Mouse (Mus musculus) fibroblast of lung, adult 2 months (primary cell): Measurements from ENCODE around the gene Ly6g5c.
"Not testable (repeated sequence)": the region's sequence is repeated elsewhere in the genome, so short reads cannot be mapped to it uniquely, and the experiment has no call there.

ENCODE experiments used
- DNase-seq: peaks from one replicate; pipeline ENCODE4 v3.0.0-alpha.2; 2011; ENCODE audit warnings: low read depth

Gene Ly6g5c

GRCm38 (mm10) chr17:35111774-35112173, 3.7 kb downstream of the Ly6g5c start:
- DNase-seq: no peak

DNA sequence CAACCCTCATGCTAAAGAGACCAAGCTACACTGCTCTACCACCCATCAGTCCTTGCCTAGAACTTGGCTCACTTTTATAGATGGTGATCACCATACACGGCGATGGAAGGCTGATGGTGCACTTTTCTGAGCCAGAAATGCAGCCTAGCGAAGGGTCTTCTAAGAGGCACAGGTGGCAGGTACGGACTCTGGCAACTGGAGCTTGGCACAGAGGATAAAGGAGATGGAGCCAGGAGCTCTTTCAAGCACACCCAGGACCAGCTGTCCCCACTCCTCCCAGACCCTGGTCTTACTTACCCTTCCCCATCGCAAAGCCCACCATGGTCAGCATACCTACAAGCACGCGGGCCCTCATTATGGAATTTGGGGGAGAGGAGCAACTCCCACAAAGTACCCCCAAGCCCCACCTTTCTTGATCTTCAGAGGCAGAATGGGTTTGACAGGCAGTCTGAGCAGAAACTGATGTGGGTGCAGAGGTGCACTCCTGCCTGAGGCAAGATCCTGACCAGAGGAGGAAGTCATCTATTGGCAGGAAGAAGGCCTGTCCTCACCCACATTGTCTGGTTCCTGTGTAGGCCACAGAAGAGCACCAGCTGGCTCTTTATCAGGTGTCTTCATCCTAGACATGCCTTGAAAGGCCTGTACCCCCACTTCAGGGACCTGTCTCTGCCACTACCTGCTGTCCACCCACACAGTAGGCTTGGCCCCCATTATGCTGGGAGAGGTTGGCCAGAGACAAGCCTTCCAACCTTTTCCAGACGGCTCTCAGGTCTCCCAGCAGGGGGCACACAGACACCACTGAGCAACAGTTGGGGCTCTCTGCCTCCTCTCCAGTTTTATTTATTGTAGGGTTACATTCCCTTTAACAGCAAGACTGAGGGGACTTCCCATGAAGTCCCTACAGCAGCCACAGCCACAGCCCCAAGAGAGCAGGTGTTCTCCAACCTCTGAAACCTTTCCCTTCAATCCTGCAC, 7.3 kb downstream of the Ly6g5c start, which contains the start of gene Ly6g5b:
TSS of gene Ly6g5b (minus strand) at position 383 of the 974 bp plus-strand sequence.
- DNase-seq: no peak

DNA sequence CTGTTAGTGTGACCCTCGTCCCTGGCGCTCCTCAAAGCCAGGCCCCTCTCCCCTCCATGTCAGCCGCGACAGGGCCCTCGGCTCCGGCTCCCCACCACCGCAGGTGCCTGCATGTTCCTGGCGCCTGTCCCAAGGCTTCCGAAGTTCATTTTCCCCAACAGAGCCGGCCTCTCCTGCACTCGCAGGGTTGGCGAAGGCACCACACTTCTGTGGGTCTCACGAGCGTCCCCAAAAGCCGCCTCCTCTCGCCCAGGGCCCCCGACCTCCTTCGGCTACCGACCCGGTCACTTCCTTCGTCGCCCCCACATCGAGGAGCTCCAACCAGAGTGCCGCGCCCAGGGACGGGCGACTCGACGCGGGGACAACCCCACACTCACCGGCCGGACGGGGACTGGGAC, 12.7 kb downstream of the Ly6g5c start:
- DNase-seq: no peak

GRCm38 (mm10) chr17:35121143-35121799, 13.2 kb downstream of the Ly6g5c start, which contains the start of gene Gpank1:
TSS of gene Gpank1 (plus strand) at chr17:35121455.
- DNase-seq: peak; percentile 97

GRCm38 (mm10) chr17:35121871-35122303, 13.8 kb downstream of the Ly6g5c start, which contains the start of gene Csnk2b:
TSS of gene Csnk2b (minus strand) at chr17:35122053.
- peak; percentile 20 for DNase-seq

- not testable (repeated sequence) for DNase-seq
These were observed 15.2 kb downstream of the Ly6g5c start for GRCm38 (mm10) chr17:35123287-35123686.

DNA sequence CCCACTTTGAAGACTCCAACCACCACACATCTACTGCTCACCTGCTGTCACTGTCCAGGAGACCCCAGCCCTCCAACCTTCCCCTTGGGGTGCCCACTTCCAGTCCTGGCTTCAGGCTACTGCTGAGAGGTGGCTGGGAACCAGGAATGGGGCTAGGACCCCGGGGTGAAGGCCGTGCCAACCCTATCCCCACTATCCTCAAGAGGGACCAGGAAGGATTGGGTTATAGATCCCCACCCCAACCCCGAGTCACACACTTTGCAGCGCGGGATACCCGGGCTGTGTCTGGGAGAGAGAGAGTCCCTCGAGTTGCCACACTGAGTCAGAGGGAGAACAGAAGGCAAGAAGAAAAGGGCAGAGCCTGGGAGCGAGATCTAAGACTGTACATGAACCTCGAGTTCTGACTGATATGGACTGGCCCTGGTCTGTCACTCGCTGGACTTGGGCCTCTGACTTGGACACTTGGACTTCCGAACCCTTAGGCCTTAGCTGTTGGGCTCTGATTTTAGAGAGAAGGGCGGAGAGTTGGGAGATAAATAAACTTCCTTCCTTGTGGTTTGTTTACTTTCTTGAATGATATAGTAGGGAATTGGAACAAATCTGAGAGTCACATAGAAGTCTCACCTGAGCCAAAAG, 16.3 kb downstream of the Ly6g5c start:
- DNase-seq: not testable (repeated sequence)

DNA sequence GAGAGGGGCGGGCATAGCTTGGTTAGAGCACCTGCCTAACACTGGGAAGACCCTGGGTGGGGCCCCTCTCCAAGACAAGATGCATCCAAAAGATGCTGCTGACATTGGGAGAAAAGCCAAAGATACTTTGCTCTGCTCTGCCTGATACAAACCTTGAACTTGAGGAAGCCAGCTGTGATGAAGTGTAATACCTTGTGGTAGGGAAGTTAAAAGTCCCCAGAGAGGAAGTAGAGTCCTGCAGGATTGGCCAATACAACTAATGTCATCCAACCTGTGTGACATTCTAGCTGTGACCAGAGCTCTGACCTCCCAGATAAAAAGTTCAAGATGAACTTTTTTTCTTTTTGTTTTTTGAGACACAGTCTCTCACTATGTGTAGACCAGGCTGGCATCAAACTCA, 17.0 kb downstream of the Ly6g5c start:
- no peak for DNase-seq

GRCm38 (mm10) chr17:35125578-35125977, 17.5 kb downstream of the Ly6g5c start:
- DNase-seq: no peak

- no peak for DNase-seq
These were observed 18.1 kb downstream of the Ly6g5c start, which contains the start of gene D17H6S53E for GRCm38 (mm10) chr17:35126206-35126611. TSS of gene D17H6S53E (plus strand) at chr17:35126373.

GRCm38 (mm10) chr17:35127017-35127416, 18.9 kb downstream of the Ly6g5c start:
- DNase-seq: no peak

DNA sequence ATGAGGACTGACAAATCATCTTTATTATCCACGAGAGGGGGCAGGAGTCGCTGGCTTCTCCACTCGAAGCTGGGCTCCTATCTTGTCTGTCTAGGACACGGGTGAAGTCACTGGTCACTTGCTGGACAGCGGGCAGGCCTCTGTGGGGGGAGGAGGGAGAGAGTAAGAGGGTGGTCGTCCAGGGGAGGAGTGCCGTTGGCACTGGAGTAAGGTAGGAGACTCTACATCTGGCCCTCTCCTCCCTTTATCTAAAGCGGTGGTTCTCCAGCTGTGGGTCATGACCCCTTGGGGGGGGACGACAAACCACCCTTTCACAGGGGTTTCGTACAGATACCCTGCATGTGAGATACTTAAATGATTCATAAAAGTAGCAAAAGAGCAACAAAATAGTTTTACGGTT, 20.9 kb downstream of the Ly6g5c start:
- no peak for DNase-seq

GRCm38 (mm10) chr17:35131038-35131437, 23.0 kb downstream of the Ly6g5c start:
- no peak for DNase-seq

GRCm38 (mm10) chr17:35131500-35132173, 23.6 kb downstream of the Ly6g5c start, which contains the start of gene Apom:
TSS of gene Apom (minus strand) at chr17:35132050.
- no peak for DNase-seq

DNA sequence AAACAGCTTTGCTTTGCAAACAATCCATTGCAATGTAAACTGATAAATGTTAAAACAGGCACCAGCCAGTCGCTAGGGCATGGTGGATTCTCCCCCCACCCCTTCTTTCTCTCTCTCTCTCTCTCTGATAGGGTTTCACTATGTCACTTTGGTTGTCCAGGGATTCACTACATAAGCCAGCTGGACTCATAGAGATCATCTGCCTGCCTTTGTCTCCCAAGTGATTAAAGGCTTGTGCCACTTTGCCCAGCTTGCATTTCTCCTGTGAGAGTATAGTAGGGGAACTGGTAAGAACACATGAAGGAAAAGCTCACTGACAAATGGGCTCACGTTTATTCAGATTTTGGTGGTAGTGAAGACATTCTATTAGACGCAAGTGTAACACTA, 24.1 kb downstream of the Ly6g5c start:
- no peak for DNase-seq

- no peak for DNase-seq
These were observed 25.4 kb downstream of the Ly6g5c start for GRCm38 (mm10) chr17:35133517-35133916.

GRCm38 (mm10) chr17:35134801-35135590, 26.9 kb downstream of the Ly6g5c start, which contains the start of gene Bag6:
TSS of gene Bag6 (plus strand) at chr17:35135178.
- peak; percentile 79 for DNase-seq

- no peak for DNase-seq
These were observed 27.7 kb downstream of the Ly6g5c start for GRCm38 (mm10) chr17:35135591-35136320.

GRCm38 (mm10) chr17:35139269-35139668, 31.2 kb downstream of the Ly6g5c start:
- no peak for DNase-seq

- no peak for DNase-seq
These were observed 32.5 kb downstream of the Ly6g5c start for GRCm38 (mm10) chr17:35140490-35140996.
